Mouse (Mus musculus) bone marrow, adult 2 months (tissue): Measurements from ENCODE around the gene Robo4.

Source experiments
- CTCF ChIP-seq: fragments of 200-500 bp; IDR thresholded peaks from 2 replicates; pipeline ENCODE4 v1.5.1; 2011; ENCODE audit warnings: low read length, control low read depth; ENCODE audit not compliant: control insufficient read depth, insufficient read depth
- POLR2A ChIP-seq: fragments of 200-500 bp; IDR thresholded peaks from 2 replicates; pipeline ENCODE4 v1.6.1; 2011; ENCODE audit warnings: low read depth, mild to moderate bottlenecking, control low read depth, low read length, borderline replicate concordance; ENCODE audit not compliant: control insufficient read depth

DNA sequence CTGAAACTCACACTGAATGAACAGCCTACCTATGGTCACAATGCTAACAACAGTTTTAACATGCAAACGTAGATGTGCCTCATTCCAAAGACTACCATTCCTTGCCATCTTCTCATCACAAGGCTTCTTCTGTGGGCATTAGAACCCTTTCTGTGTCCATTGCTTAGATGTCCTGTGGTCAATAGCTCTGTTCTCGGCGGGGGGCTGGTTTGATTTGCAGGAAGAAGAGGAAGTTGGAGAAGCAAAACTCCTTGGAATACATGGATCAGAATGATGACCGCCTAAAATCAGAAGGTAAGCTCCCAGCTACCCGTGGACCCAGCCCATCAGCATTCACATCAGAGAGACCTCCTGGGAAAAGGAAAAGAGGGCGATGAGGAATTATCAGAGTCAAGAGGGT, 18.5 kb upstream of the Robo4 start:
- TF ChIP-seq POLR2A (no peak), CTCF (no peak)
